Mouse (Mus musculus) midbrain, embryonic 14.5 days (tissue): ENCODE measurements around the gene Tcf20. TPM values are rescaled to one million over a fixed set of nuclear protein-coding genes. Genes with fewer than 3 reads are reported as not detected.

Experiments used
- ATAC-seq: fragments of 200-750 bp; cut with Nextera tagmentation; 2 replicates; pipeline ENCODE4 v1.8.0; 2017; ENCODE audit warnings: moderate number of reproducible peaks, moderate library complexity; ENCODE audit not compliant: low FRiP score, low TSS enrichment
- DNase-seq: peaks from one replicate; pipeline ENCODE4 v3.0.0-alpha.2; 2015
- H3K27ac ChIP-seq: fragments of 300-500 bp; sonication (generic); replicated peaks from 2 replicates; pipeline ENCODE4 v1.5.1; 2014; ENCODE audit warnings: mild to moderate bottlenecking, low read depth, low read length, moderate library complexity
- H3K27me3 ChIP-seq: fragments of 300-500 bp; sonication (generic); 2 replicates; pipeline ENCODE4 v1.6.1; 2014; ENCODE audit warnings: low read length, control low read depth, mixed read lengths; ENCODE audit not compliant: control insufficient read depth, insufficient read depth
- H3K36me3 ChIP-seq: fragments of 300-500 bp; sonication (generic); 2 replicates; pipeline ENCODE4 v1.6.1; 2014; ENCODE audit warnings: low read length, control low read depth; ENCODE audit not compliant: control insufficient read depth, insufficient read depth
- H3K4me1 ChIP-seq: fragments of 300-500 bp; sonication (generic); 2 replicates; pipeline ENCODE4 v1.6.1; 2014; ENCODE audit warnings: mild to moderate bottlenecking, antibody characterized with exemption, low read length, control low read depth; ENCODE audit not compliant: control insufficient read depth, insufficient read depth
- H3K4me2 ChIP-seq: fragments of 300-500 bp; sonication (generic); 2 replicates; pipeline ENCODE4 v1.6.1; 2014; ENCODE audit warnings: mild to moderate bottlenecking, low read length, moderate library complexity
- H3K4me3 ChIP-seq: fragments of 300-500 bp; sonication (generic); replicated peaks from 2 replicates; pipeline ENCODE4 v1.5.1; 2014; ENCODE audit warnings: low read depth, low read length
- H3K9ac ChIP-seq: fragments of 300-500 bp; sonication (generic); replicated peaks from 2 replicates; pipeline ENCODE4 v1.6.1; 2014; ENCODE audit warnings: mild to moderate bottlenecking, low read length, moderate library complexity
- H3K9me3 ChIP-seq: fragments of 300-500 bp; sonication (generic); 2 replicates; pipeline ENCODE4 v1.6.1; 2016; ENCODE audit warnings: low read length, control low read depth, mixed read lengths; ENCODE audit not compliant: control insufficient read depth
- WGBS: fragments of 180-500 bp; shearing (Covaris S2); extraction: QIAGEN DNeasy Blood & Tissue Kit; methylation state at CpG from one replicate; pipeline ENCODE4 v1.1.7; 2014; 5-methylcytosine and 5-hydroxymethylcytosine counted together
- polyA plus RNA-seq: library from polyadenylated mRNA; unstranded; fragments of >200 nt; fragmentation: Nextera tagmentation; extraction: Ambion mirVana; gene quantifications from 2 replicates; pipeline ENCODE4 v1.2.1, GENCODE M21; 2014

Gene Tcf20
- polyA plus RNA-seq, 1 experiment from 2014 or later: 18.0 TPM

DNA sequence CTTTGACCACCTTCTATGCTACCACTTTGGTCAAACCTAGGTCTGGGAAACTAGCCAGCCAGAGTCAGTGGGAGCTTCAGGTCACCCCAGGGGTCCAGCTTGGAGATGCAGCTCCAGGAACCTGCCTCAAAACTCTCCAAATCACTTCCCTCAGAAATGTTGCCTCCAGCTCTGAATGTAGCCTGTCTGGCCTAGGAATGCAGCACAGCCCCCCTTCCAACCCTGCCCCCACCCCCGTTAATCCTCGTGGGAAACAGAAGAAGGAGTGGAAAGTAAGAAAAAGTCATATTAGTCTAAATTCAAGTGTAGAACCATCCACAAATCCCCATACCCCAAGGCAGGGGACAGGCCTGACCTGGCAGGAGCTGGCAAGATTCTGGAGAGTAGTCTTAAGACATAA, 79.2 kb downstream of the Tcf20 start:
- H3K36me3 ChIP-seq: no peaks in the 10 kb centered on the region
- DNase-seq (no peak), ATAC-seq (no peak)
- H3K27ac ChIP-seq: no peak overlapping the region
- H3K9ac ChIP-seq: no peak overlapping the region
- no peaks in the 10 kb centered on the region for H3K9me3 ChIP-seq
- peaks cover 8% of the 10 kb centered on the region for H3K27me3 ChIP-seq
- peaks cover 60% of the 10 kb centered on the region for H3K4me1 ChIP-seq
- WGBS: 28% methylated on average over 2 of the region's 2 CpGs
- no peak overlapping the region for H3K4me2 ChIP-seq
- H3K4me3 ChIP-seq: no peak overlapping the region

DNA sequence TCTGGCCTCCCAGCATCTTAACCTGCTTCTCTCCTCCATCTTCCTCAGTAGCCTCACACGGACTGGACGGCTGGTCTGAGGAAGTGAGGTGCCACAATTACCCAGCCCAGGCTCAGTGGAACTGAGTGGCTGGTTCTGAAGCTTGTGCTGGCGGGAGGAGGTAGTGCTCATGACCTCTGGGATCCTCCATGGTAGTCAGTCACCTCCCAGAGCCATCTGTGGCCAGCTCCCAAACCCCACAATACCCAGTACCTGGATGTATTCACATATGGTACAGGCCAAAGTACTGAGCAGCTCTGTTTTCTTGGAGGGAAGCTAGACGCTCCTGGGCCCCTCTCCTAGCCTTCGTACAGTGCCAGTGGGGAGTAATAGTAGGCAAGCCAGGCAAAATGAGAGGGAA, 80.4 kb downstream of the Tcf20 start:
- no peak for ATAC-seq

DNA sequence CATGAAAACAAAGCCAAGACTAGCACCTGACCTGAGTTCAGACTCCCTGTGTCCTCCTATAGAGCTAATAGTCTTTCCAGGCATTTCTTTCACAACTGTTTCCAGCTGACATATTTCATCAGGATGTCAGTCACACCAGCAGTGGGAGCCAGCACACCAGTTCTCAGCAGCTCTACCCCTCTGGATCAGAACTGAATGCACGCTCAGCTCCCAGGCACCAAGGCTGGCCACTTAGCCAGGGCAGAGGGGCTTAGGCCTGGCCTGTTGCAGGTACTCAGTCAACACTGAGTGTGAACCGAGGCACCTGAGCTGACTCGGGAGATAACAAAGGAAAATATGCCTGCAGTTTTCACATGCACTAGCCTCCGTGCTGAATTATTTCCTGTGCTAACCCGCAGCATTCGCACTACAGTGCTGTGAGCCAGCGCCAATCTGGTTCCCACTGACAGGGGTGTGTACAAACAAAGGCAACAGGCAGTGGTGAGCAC, 81.1 kb downstream of the Tcf20 start:
- Histone ChIP-seq H3K27ac (peak overlapping the region; percentile 56), H3K4me1 (peaks cover 57% of the 10 kb centered on the region)
- 61% methylated on average over 7 of the region's 7 CpGs for WGBS

More for the DNA sequence above, 80.4 kb downstream of the Tcf20 start:
- 85% methylated on average over 5 of the region's 5 CpGs for whole genome bisulfite sequencing
- DNase-seq: no peak
- H3K9me3 ChIP-seq: no peaks in the 10 kb centered on the region
- no peak overlapping the region for H3K4me3 ChIP-seq
- H3K27me3 ChIP-seq: no peaks in the 10 kb centered on the region; the same call in 1 of the 2 replicates
- H3K36me3 ChIP-seq: no peaks in the 10 kb centered on the region
- no peak overlapping the region; the same call in 1 of the 2 replicates for H3K9ac ChIP-seq
- H3K4me1 ChIP-seq: peaks cover 57% of the 10 kb centered on the region
- no peak overlapping the region for H3K4me2 ChIP-seq
- no peak overlapping the region; the same call in 1 of the 2 replicates for H3K27ac ChIP-seq

DNA sequence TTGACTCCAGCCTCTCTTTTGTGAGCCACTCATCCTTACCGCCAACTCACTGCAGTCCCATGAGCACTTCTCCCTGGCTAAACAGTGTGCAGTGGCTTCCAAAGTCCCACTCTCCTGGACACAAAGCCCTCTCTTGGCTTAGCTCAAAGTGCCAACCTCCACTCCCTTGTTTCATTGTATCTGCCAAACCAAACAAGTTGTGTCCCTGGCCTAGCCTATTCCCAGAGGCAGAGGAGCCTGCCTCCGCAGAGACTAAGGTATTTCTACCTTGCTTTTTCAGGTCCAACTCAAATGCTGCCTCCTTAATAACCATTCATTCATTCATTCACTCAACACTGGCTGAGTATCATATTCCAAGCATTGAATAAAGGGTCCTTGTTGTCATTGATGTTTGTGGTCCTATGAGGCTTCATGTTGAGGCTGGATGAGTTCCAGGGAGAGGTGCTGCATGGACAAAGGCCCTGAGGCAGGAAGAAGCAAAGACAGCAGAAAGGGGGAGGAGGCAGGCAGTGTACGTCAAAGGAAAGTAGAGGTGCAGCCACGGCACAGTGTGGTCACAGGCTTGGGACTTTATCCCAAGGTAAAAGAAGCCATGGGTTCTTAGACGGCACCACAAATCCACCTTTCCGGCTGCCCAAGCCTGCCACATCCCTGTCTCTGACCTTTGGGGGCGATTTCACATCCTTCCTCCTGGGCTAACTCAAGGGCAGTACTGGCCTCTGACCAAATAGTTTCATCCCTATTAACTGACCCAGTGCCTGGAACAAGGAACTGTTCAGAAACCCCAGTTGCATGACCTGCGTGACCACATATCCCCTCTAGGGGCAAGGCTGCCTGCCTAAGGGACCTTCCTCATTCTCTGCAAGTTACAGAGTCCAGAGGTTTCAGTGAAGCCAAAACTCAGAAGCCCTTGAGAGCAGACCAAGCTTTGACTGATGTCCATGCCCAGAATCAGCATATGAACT, 82.0 kb downstream of the Tcf20 start:
- Histone ChIP-seq H3K27ac (no peak overlapping the region), H3K36me3 (no peaks in the 10 kb centered on the region), H3K27me3 (no peaks in the 10 kb centered on the region; the same call in 1 of the 2 replicates), H3K4me1 (peaks cover 57% of the 10 kb centered on the region), H3K4me2 (no peak overlapping the region), H3K9me3 (no peaks in the 10 kb centered on the region), H3K4me3 (no peak overlapping the region), H3K9ac (no peak overlapping the region)
- 64% methylated on average over 8 of the region's 8 CpGs for WGBS
- DNase-seq (no peak), ATAC-seq (no peak)

More for the DNA sequence above, 81.1 kb downstream of the Tcf20 start:
- H3K4me2 ChIP-seq: no peak overlapping the region
- no peaks in the 10 kb centered on the region for H3K36me3 ChIP-seq
- no peak overlapping the region; the same call in 1 of the 2 replicates for H3K9ac ChIP-seq
- H3K9me3 ChIP-seq: no peaks in the 10 kb centered on the region
- ATAC-seq (no peak), DNase-seq (peak; percentile 61)
- H3K4me3 ChIP-seq: no peak overlapping the region
- H3K27me3 ChIP-seq: no peaks in the 10 kb centered on the region; the same call in 1 of the 2 replicates

DNA sequence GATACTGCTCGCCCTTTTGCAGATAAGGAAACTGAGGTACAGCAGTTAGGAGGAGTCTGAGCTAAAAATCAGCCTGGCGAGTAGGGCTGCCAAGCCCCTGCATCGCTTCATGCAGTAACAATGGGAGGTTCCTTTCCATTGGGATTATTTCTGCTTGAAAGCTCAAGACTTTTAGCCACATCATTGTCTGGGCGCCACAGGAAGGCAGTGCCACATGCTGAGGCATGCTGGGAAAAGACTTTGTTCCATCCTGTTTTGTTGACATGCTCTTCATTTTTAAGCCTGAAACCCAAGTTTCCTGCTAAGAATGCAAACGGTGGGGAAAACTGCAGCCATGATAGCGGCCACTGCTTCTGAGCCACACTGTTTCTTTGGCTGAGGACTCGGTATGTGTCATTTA, 83.1 kb downstream of the Tcf20 start:
- Histone ChIP-seq H3K9ac (no peak overlapping the region), H3K4me1 (peaks cover 58% of the 10 kb centered on the region), H3K27me3 (no peaks in the 10 kb centered on the region; the same call in 1 of the 2 replicates), H3K4me2 (no peak overlapping the region), H3K36me3 (no peaks in the 10 kb centered on the region), H3K27ac (no peak overlapping the region), H3K4me3 (no peak overlapping the region), H3K9me3 (no peaks in the 10 kb centered on the region)
- no peak for DNase-seq
- ATAC-seq: no peak
- WGBS: 5% methylated on average over 7 of the region's 7 CpGs

DNA sequence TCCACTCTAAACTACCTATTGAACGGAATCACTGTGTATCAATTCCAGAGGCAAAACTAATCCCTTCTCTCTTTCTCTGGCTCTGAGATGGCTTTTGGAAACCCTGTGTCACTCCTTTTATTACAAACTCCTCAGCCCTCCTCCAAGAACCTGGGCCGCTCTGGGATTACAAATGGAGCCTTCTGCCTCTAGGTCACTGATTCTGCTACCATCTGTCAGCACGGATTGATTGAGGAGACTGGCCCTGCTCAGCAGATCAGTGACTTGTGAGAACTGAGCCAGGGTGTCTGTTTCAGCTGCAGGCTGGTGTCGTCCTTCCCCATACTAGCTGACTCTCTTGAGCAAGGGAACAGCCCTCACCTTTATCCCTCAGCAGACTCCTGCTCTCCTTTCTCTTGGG, 85.2 kb downstream of the Tcf20 start:
- 13% methylated on average over 4 of the region's 4 CpGs for WGBS
- ATAC-seq (no peak), DNase-seq (no peak)
- Histone ChIP-seq H3K4me2 (no peak overlapping the region), H3K9me3 (no peaks in the 10 kb centered on the region), H3K27me3 (no peaks in the 10 kb centered on the region; the same call in 1 of the 2 replicates), H3K9ac (0 out of 2 replicates have a peak overlapping the region, but pooled peaks have one; percentile 6), H3K36me3 (no peaks in the 10 kb centered on the region), H3K4me3 (no peak overlapping the region), H3K4me1 (peaks cover 66% of the 10 kb centered on the region), H3K27ac (no peak overlapping the region)

DNA sequence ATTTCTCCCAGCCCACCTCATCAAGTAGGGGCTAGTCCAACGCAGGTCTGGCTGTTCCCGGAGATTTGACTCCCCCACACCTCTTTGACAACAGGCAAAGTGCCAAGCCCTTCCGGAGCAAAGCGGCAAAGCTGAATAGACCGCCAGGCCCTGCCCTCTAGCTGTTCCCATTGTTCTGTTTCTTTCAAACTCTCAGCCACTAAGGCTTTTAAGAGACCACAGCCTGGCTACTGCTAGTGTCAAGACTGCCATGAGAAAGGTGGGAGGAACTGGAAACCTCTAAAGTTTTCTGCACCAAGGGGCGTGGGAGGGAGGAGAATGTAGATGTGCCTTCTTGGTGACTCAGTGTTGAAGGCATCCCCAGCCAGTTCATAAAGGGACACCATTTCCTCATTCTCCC, 86.4 kb downstream of the Tcf20 start:
- H3K4me1 ChIP-seq: peaks cover 64% of the 10 kb centered on the region
- WGBS: 3% methylated on average over 6 of the region's 6 CpGs
- no peak overlapping the region for H3K27ac ChIP-seq
- DNase-seq: peak; percentile 59
- H3K9me3 ChIP-seq: no peaks in the 10 kb centered on the region
- H3K4me2 ChIP-seq: no peak overlapping the region
- no peak for ATAC-seq
- no peak overlapping the region for H3K4me3 ChIP-seq
- no peaks in the 10 kb centered on the region; the same call in 1 of the 2 replicates for H3K27me3 ChIP-seq
- no peaks in the 10 kb centered on the region for H3K36me3 ChIP-seq
- no peak overlapping the region for H3K9ac ChIP-seq

DNA sequence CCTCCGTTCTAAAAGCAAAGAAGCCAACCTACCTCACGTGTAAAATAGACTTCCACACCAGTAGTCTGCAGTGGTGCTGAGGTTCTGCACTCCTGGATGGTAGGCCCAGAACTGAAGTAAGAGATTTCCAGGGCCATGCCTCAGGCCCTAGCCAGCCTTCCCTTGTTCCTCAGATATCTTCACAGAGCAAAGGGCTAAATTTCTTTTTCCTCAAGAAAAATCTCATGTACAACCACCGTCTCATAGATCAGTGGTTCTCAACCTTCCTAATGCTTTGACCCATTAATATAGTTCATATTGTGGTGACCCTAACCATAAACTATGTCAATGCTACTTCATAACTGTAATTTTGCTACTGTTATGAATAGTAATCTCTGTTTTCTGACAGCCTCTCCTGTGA, 87.3 kb downstream of the Tcf20 start:
- H3K27ac ChIP-seq: no peak overlapping the region
- ATAC-seq: no peak

More for the DNA sequence above, 87.3 kb downstream of the Tcf20 start:
- Histone ChIP-seq H3K9me3 (no peaks in the 10 kb centered on the region), H3K27me3 (no peaks in the 10 kb centered on the region; the same call in 1 of the 2 replicates), H3K4me1 (peaks cover 61% of the 10 kb centered on the region), H3K9ac (no peak overlapping the region; the same call in 1 of the 2 replicates), H3K4me2 (peak overlapping the region; percentile 93), H3K36me3 (no peaks in the 10 kb centered on the region), H3K4me3 (peak overlapping the region; percentile 95)
- WGBS: 38% methylated on average over 3 of the region's 3 CpGs
- no peak for DNase-seq
